Mouse (Mus musculus) thymus, adult 2 months (tissue): ENCODE measurements around the gene 5830473C10Rik. TPM values are rescaled to one million over a fixed set of nuclear protein-coding genes. Genes with fewer than 3 reads are reported as not detected.

Source experiments
- DNase-seq: peaks from one replicate; pipeline ENCODE4 v3.0.0; 2021
- H3K27ac ChIP-seq: fragments of 200-500 bp; 2 replicates; pipeline ENCODE4 v1.5.1; 2012; ENCODE audit warnings: low read length, control low read depth; ENCODE audit not compliant: control insufficient read depth, insufficient read depth
- H3K27me3 ChIP-seq: fragments of 200-500 bp; 2 replicates; pipeline ENCODE4 v1.6.1; 2012; ENCODE audit warnings: mild to moderate bottlenecking, low read length, moderate library complexity, mixed read lengths; ENCODE audit not compliant: control insufficient read depth, insufficient read depth
- H3K36me3 ChIP-seq: fragments of 200-500 bp; 2 replicates; pipeline ENCODE4 v1.6.1; 2012; ENCODE audit warnings: mild to moderate bottlenecking, low read length, moderate library complexity; ENCODE audit not compliant: control insufficient read depth, insufficient read depth
- H3K4me1 ChIP-seq: fragments of 200-500 bp; replicated peaks from 2 replicates; pipeline ENCODE4 v1.6.1; 2012; ENCODE audit warnings: low read length; ENCODE audit not compliant: control insufficient read depth, insufficient read depth
- H3K4me3 ChIP-seq: fragments of 200-500 bp; 2 replicates; pipeline ENCODE4 v1.5.1; 2012; ENCODE audit warnings: mild to moderate bottlenecking, low read length, control low read depth, moderate library complexity; ENCODE audit not compliant: control insufficient read depth, insufficient read depth
- CTCF ChIP-seq: fragments of 200-500 bp; IDR thresholded peaks from 2 replicates; pipeline ENCODE4 v1.5.1; 2012; ENCODE audit warnings: mild to moderate bottlenecking, control low read depth, low read length, moderate library complexity, borderline replicate concordance; ENCODE audit not compliant: control insufficient read depth, poor library complexity, insufficient read depth; ENCODE audit errors: extremely low read depth
- POLR2A ChIP-seq: fragments of 200-500 bp; IDR thresholded peaks from 2 replicates; pipeline ENCODE4 v1.6.1; 2012; ENCODE audit warnings: mild to moderate bottlenecking, low read length, control low read depth, moderate library complexity; ENCODE audit not compliant: control insufficient read depth, poor library complexity, insufficient read depth; ENCODE audit errors: extremely low read depth
- WGBS: fragments of 180-500 bp; shearing (Covaris S2); methylation state at CpG from one replicate; pipeline ENCODE4 v1.1.7; 2018; 5-methylcytosine and 5-hydroxymethylcytosine counted together
- polyA plus RNA-seq: library from polyadenylated mRNA; depleted of rRNA; stranded (reverse); fragments of >200 nt; gene quantifications from 2 replicates; pipeline ENCODE4 v1.2.3, GENCODE M21; 2012

Gene 5830473C10Rik
- polyA plus RNA-seq, 1 experiment = not detected

DNA sequence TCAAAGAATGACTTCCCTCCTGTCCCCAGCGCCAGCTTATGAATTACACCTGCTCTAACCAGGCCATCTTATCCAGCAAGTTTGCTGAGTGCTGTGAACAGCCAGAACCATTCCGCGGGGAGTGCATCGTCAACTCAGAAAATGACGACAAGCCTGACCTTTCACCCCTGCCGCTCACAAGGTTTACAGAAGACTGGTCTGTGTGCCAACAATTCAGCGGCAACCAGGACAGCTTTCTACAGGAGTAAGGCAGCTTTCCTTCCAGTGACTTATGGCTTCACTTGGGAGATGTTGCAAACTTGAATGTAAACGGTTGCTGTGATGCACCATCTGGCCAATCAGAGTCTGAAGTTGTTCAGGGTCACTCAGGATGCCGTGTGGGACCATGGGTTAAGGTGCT, 16.8 kb downstream of the 5830473C10Rik start:
- TF ChIP-seq POLR2A = no peak
- TF ChIP-seq CTCF = no peak
- Histone ChIP-seq H3K36me3 (no peaks in the 10 kb centered on the region), H3K27ac (no peak overlapping the region), H3K4me3 (no peak overlapping the region), H3K27me3 (no peaks in the 10 kb centered on the region), H3K4me1 (no peaks in the 10 kb centered on the region)
- WGBS = 94% methylated on average over 9 of the region's 9 CpGs
- no peak for DNase-seq

DNA sequence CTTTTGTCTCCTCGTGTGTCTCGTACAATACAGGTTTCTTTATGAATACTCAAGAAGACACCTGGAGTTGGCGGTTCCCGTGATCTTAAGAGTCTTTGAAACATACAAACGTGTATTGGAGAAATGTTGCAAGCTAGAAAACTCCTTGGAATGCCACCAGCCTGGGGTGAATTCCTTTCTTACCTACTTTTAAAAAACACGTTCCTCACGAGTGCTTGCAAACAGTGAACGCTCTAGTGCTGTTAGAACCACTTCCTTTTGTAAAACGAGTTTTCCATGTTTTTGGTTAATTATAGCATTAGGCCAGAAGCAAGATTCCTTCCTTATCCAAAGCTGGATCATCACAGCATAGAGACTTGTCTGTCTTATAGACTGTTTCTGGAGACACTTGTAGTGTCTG, 18.6 kb downstream of the 5830473C10Rik start:
- Histone ChIP-seq H3K4me3 (no peak overlapping the region), H3K27me3 (no peaks in the 10 kb centered on the region), H3K4me1 (no peaks in the 10 kb centered on the region), H3K27ac (no peak overlapping the region), H3K36me3 (no peaks in the 10 kb centered on the region)
- 93% methylated on average over 9 of the region's 9 CpGs for WGBS
- no peak for TF ChIP-seq CTCF
- TF ChIP-seq POLR2A = no peak
- no peak for DNase-seq

DNA sequence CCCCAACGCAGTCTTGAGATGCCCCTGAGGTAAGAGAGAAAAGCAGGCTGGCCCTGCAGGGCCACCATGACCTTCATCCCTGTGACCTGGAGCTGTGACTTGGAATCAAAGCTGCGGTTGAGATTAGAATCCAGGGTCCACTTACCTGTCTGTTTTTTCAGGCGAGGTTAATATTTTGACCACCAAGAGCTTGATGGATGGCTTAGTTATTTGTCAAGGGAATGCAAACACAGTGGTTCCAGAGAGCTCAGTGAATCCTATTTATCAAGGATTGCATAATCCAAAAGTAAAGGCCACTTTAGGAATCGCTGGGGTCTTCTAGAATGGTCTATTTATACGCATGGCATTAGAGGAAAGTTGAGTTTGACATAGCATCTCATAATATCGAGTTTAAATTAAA, 21.3 kb downstream of the 5830473C10Rik start:
- Histone ChIP-seq H3K27ac (no peak overlapping the region), H3K4me1 (no peaks in the 10 kb centered on the region), H3K36me3 (no peaks in the 10 kb centered on the region), H3K4me3 (no peak overlapping the region), H3K27me3 (no peaks in the 10 kb centered on the region)
- 96% methylated on average over 6 of the region's 6 CpGs for WGBS
- no peak for DNase-seq
- TF ChIP-seq POLR2A = no peak
- no peak for TF ChIP-seq CTCF

DNA sequence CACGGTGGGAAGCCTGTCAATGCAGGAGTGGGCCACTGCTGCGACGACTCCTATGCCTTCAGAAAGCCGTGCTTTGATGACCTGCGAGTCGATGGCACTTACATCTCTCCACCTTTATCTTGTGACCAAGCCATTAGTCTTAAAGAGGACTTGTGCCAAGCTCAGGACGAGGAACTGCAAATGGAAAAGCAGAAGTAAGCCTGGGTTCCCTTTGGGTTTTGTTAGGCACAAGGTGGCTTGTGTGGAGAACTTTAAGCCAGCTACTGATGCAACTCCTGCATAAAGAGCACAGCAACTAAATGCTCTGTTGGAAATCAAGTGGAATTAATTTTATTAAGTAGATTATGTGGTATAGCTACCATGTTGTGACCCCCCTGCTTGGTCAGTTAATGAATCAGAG, 23.9 kb downstream of the 5830473C10Rik start:
- Histone ChIP-seq H3K36me3 (no peaks in the 10 kb centered on the region), H3K4me3 (no peak overlapping the region), H3K27me3 (no peaks in the 10 kb centered on the region), H3K27ac (no peak overlapping the region), H3K4me1 (0 out of 2 replicates have a peak, but pooled peaks cover 3% of the 10 kb centered on the region)
- DNase-seq = no peak
- TF ChIP-seq CTCF (no peak), POLR2A (no peak)
- 74% methylated on average over 7 of the region's 7 CpGs for WGBS

DNA sequence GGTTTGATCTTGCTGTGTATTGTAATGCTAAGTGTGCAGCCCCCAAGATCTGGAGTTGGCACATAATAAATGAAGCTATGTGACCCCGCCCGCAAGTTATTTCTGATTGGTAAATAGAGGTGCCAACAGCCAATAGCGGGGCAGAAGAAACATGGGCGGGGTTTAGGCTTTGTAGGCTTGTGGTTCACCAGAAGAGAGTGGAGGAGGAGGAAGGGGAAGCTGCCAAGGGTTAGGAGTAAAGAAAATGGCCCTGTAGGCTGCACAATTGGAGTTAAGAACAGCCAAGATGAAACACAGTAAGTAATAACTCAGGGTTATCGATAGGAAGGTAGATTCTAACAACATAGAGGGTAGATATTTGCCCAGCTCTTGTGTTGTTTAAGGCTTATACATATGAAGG, 25.6 kb downstream of the 5830473C10Rik start:
- 81% methylated on average over 5 of the region's 5 CpGs for WGBS
- Histone ChIP-seq H3K36me3 (no peaks in the 10 kb centered on the region), H3K27me3 (no peaks in the 10 kb centered on the region), H3K4me1 (0 out of 2 replicates have a peak, but pooled peaks cover 3% of the 10 kb centered on the region), H3K4me3 (no peak overlapping the region), H3K27ac (no peak overlapping the region)
- no peak for DNase-seq
- TF ChIP-seq POLR2A (no peak), CTCF (no peak)

DNA sequence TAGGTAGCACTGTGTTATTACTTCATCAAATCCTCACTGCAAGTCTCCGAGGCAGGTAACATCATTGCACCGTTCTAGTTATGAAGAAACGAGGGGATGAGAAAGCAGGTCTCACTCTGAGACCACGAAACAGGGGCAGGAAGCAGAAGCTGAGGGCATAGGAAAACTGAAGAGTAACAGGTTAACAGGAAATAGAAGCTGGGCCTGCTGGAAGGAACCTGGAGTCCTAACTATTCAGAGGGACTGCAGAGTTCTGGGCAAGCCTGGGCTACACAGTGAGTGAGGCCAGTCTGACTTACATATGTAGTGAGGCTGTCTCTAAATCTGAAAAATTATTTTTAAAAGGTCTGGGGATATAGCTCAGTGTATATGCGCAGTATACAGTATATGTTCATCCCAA, 27.2 kb downstream of the 5830473C10Rik start:
- no peaks in the 10 kb centered on the region for H3K36me3 ChIP-seq
- H3K27me3 ChIP-seq = no peaks in the 10 kb centered on the region
- H3K4me1 ChIP-seq = 0 out of 2 replicates have a peak, but pooled peaks cover 3% of the 10 kb centered on the region
- WGBS = 63% methylated on average over 5 of the region's 5 CpGs
- TF ChIP-seq CTCF (no peak), POLR2A (no peak)
- no peak overlapping the region for H3K4me3 ChIP-seq
- no peak overlapping the region for H3K27ac ChIP-seq
- DNase-seq = no peak
